Comparison of ENCODE assay signal across 7 mouse cellular contexts in the genomic region with DNA sequence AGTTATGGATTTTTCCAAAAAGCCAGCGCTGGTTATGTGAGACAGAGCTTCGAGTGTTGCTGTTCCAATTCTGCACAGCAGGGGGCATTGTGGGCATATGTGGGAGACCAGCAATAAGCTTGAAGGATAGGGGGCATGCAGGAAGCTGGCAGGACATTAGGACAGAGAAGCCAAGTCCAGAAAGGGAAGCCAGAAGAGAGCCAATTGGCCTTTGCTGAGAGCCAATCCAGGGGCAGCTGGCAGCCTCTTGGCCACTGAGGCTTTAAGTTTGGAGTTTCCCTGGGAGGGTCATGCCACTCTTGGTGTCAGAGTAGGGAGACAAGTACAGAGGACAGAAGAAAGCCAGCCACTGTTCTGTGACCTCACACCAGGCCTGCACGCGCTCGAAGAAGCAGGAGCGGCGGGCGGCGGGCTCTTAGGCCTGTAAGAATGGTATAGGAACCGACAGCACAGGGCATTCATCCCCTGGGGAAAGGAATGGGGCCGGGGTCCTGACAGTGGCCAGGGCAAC. TPM values are rescaled to one million over a fixed set of nuclear protein-coding genes. Genes with fewer than 3 reads are reported as not detected.
DNase-seq lines count a peak whose midpoint lies in the region; ATAC-seq and TF ChIP-seq lines count a peak whose summit lies in the region.

No protein-coding gene starts in this region.

- no peaks in the 10 kb centered on the region for H3K9me3 ChIP-seq in embryonic facial prominence, embryonic 10.5 days
- no peaks in the 10 kb centered on the region for H3K9me3 ChIP-seq in midbrain, embryonic 13.5 days

- ATAC-seq in midbrain, embryonic 13.5 days: peak; percentile 73

- H3K9ac ChIP-seq in midbrain, embryonic 13.5 days (replicated peaks): no peak overlapping the region

- peak; percentile 94 for DNase-seq in adrenal gland, postnatal 14 days
- peak; percentile 84 for DNase-seq in embryonic facial prominence, embryonic 10.5 days (ENCODE audit: low spot score)
- DNase-seq in heart, adult 11 months: peak; percentile 99
- peak; percentile 95 for DNase-seq in kidney, adult 11 months
- DNase-seq in left cerebral cortex, postnatal 4 days: peak; percentile 97

- H3K36me3 ChIP-seq in embryonic facial prominence, embryonic 10.5 days (replicated peaks): peaks cover 41% of the 10 kb centered on the region
- peaks cover 20% of the 10 kb centered on the region; the same call in 1 of the 2 replicates for H3K36me3 ChIP-seq in midbrain, embryonic 13.5 days
- H3K36me3 ChIP-seq in small intestine, adult 2 months (ENCODE audit: control insufficient read depth, insufficient read depth, low read length): no peaks in the 10 kb centered on the region

- H3K27ac ChIP-seq in embryonic facial prominence, embryonic 10.5 days (replicated peaks): peak overlapping the region; percentile 65; the same call in 1 of the 2 replicates
- H3K27ac ChIP-seq in midbrain, embryonic 13.5 days: 0 out of 2 replicates have a peak overlapping the region, but pooled peaks have one; percentile 6
- peak overlapping the region; percentile 13; the same call in 1 of the 2 replicates for H3K27ac ChIP-seq in small intestine, adult 2 months (ENCODE audit: insufficient read depth, low read depth, low read length)

- no peak overlapping the region for H3K4me2 ChIP-seq in midbrain, embryonic 13.5 days (replicated peaks)

- intact Hi-C loops in left cerebral cortex, postnatal 4 days (cut with DNase I): loop anchor here (1.0 kb wide), 1 partner anchor 178 kb away; no protein-coding TSS in a partner anchor

- TF ChIP-seq CTCF in small intestine, adult 2 months (IDR thresholded peaks at IDR 0.05; ENCODE audit: extremely low read depth, insufficient read length, insufficient replicate concordance, low read depth, low read length): peak; percentile 94; the same call in 1 of the 2 replicates

- WGBS in embryonic facial prominence, embryonic 10.5 days: 66% methylated on average over 11 of the region's 11 CpGs
- WGBS in midbrain, embryonic 13.5 days: 71% methylated on average over 11 of the region's 11 CpGs
- WGBS in small intestine, adult 2 months: 57% methylated on average over 11 of the region's 11 CpGs

- no peaks in the 10 kb centered on the region for H3K27me3 ChIP-seq in embryonic facial prominence, embryonic 10.5 days (replicated peaks; ENCODE audit: low read depth, poor library complexity, severe bottlenecking)
- no peaks in the 10 kb centered on the region for H3K27me3 ChIP-seq in midbrain, embryonic 13.5 days
- no peaks in the 10 kb centered on the region for H3K27me3 ChIP-seq in small intestine, adult 2 months (ENCODE audit: control insufficient read depth, insufficient read depth, low read length)

- no peak overlapping the region for H3K4me3 ChIP-seq in embryonic facial prominence, embryonic 10.5 days
- no peak overlapping the region for H3K4me3 ChIP-seq in midbrain, embryonic 13.5 days (replicated peaks)
- no peak overlapping the region for H3K4me3 ChIP-seq in small intestine, adult 2 months (ENCODE audit: low read depth, low read length)

- H3K4me1 ChIP-seq in embryonic facial prominence, embryonic 10.5 days: peaks cover 4% of the 10 kb centered on the region
- H3K4me1 ChIP-seq in midbrain, embryonic 13.5 days (replicated peaks): no peaks in the 10 kb centered on the region; the same call in 1 of the 2 replicates
- peaks cover 11% of the 10 kb centered on the region; the same call in 1 of the 2 replicates for H3K4me1 ChIP-seq in small intestine, adult 2 months (ENCODE audit: control insufficient read depth, insufficient read depth, insufficient read length, low read length)

- TF ChIP-seq POLR2A in small intestine, adult 2 months (IDR thresholded peaks at IDR 0.05; ENCODE audit: low read depth, low read length): no peak; the same call in 1 of the 2 replicates

RNA-seq across cellular contexts. Expression of a gene that starts 52.4 kb away (rescaled TPM):
- total RNA-seq in adrenal gland, postnatal 14 days (2021): 11.5 and 16.2 TPM in 2 replicates
- polyA plus RNA-seq in embryonic facial prominence, embryonic 10.5 days (2016; fragmentation: Nextera tagmentation; extraction: Ambion mirVana): 25.5 and 26.6 TPM in 2 replicates
- 10 to 100 TPM; 34.2 to 41.4 TPM for total RNA-seq in left cerebral cortex, postnatal 4 days (2021)
- 20.5 and 21.6 TPM in 2 replicates for polyA plus RNA-seq in midbrain, embryonic 13.5 days (2015; fragmentation: Nextera tagmentation; extraction: Ambion mirVana)
- polyA plus RNA-seq in small intestine, adult 2 months (2012; rRNA removed): 0.18 and 0.25 TPM in 2 replicates

Comparison
In these comparisons a context has a peak if more than half of its experiments do, and no peak if none do; other contexts are left out.
1. H3K27ac ChIP-seq: peak in every context shown above with its lines; median percentile 65 in embryonic facial prominence, embryonic 10.5 days; 13 in small intestine, adult 2 months; 6 in midbrain, embryonic 13.5 days.
2. RNA of a gene that starts 52.4 kb away (polyA plus RNA-seq): 25.5 to 26.6 TPM in embryonic facial prominence, embryonic 10.5 days and 20.5 to 21.6 TPM in midbrain, embryonic 13.5 days; 0.18 to 0.25 TPM in small intestine, adult 2 months; every median in the first group is over 10 times any median in the second.
3. Peak in every context shown above with its lines, with median percentiles within 50 percentile points of each other: DNase-seq.